Mouse (Mus musculus) erythroblast, embryonic 14.5 days (primary cell): ENCODE data around the gene Exoc5.

Source experiments
- GATA1 ChIP-seq: IDR thresholded peaks from 2 replicates; pipeline ENCODE4 v1.6.1; 2012; ENCODE audit warnings: low read length, inconsistent platforms, mixed read lengths
- TAL1 ChIP-seq: IDR thresholded peaks from 3 replicates; pipeline ENCODE4 v1.6.1; 2012; ENCODE audit warnings: low read length, inconsistent platforms, mixed read lengths

- TF ChIP-seq TAL1, result no peak
- TF ChIP-seq GATA1, result no peak
Observed at GRCm38 (mm10) chr14:49089461-49090058, 23.1 kb upstream of the Exoc5 start.
